Mouse (Mus musculus): ENCODE results near the gene Eef1akmt3. TPM values are rescaled to one million over a fixed set of nuclear protein-coding genes. Genes with fewer than 3 reads are reported as not detected.
"Not testable (repeated sequence)": the region's sequence is repeated elsewhere in the genome, so short reads cannot be mapped to it uniquely, and the experiment has no call there.

Gene Eef1akmt3
- polyA plus RNA-seq, 1 experiment from 2014 or later, result 0.36 TPM

- under 1% methylated on average over 46 of the region's 46 CpGs for whole genome bisulfite sequencing
- H3K27ac ChIP-seq (ENCODE audit: low read length), result peak within 1 kb of the TSS; percentile 59
- peak within 1 kb of the TSS; percentile 67 for H3K4me3 ChIP-seq (ENCODE audit: low read length)
- H3K4me2 ChIP-seq (ENCODE audit: low read depth, low read length), result peak within 1 kb of the TSS; percentile 75
- no peaks in the 10 kb centered on the region for H3K9me3 ChIP-seq (ENCODE audit: control insufficient read depth, low read length)
- H3K4me1 ChIP-seq (replicated peaks; ENCODE audit: control insufficient read depth, insufficient read depth, low read length), result peaks cover 21% of the 10 kb centered on the region
- H3K36me3 ChIP-seq (ENCODE audit: control insufficient read depth, insufficient read depth, low read length), result peaks cover 37% of the 10 kb centered on the region
- H3K27me3 ChIP-seq (ENCODE audit: control insufficient read depth, insufficient read depth, low read depth, low read length), result peaks cover 12% of the 10 kb centered on the region
- ATAC-seq (ENCODE audit: low read depth), result peak; percentile 93
- peak within 1 kb of the TSS; percentile 75 for H3K9ac ChIP-seq (ENCODE audit: low read length)
These were observed 22.0 kb upstream of the Eef1akmt3 start, which contains the start of gene Cdk4 for GRCm38 (mm10) chr10:127063239-127063872. TSS of gene Cdk4 (plus strand) at chr10:127063534.

GRCm38 (mm10) chr10:127062503-127062902, 21.2 kb upstream of the Eef1akmt3 start:
- Histone ChIP-seq H3K9me3 (ENCODE audit: control insufficient read depth, low read length) (no peaks in the 10 kb centered on the region), H3K4me1 (replicated peaks; ENCODE audit: control insufficient read depth, insufficient read depth, low read length) (peaks cover 19% of the 10 kb centered on the region), H3K9ac (ENCODE audit: low read length) (no peak overlapping the region), H3K36me3 (ENCODE audit: control insufficient read depth, insufficient read depth, low read length) (peaks cover 28% of the 10 kb centered on the region), H3K4me2 (ENCODE audit: low read depth, low read length) (no peak overlapping the region), H3K27me3 (ENCODE audit: control insufficient read depth, insufficient read depth, low read depth, low read length) (peaks cover 12% of the 10 kb centered on the region), H3K27ac (ENCODE audit: low read length) (no peak overlapping the region), H3K4me3 (ENCODE audit: low read length) (no peak overlapping the region)
- 60% methylated on average over 5 of the region's 5 CpGs for WGBS
- ATAC-seq (ENCODE audit: low read depth), result no peak

- H3K4me1 ChIP-seq (replicated peaks; ENCODE audit: control insufficient read depth, insufficient read depth, low read length), result peaks cover 19% of the 10 kb centered on the region
These were observed 20.8 kb upstream of the Eef1akmt3 start for GRCm38 (mm10) chr10:127062101-127062500.

GRCm38 (mm10) chr10:127061513-127061912, 20.2 kb upstream of the Eef1akmt3 start:
- H3K4me1 ChIP-seq (replicated peaks; ENCODE audit: control insufficient read depth, insufficient read depth, low read length), result peaks cover 19% of the 10 kb centered on the region
- 71% methylated on average over 2 of the region's 2 CpGs for WGBS

More at GRCm38 (mm10) chr10:127062101-127062500, 20.8 kb upstream of the Eef1akmt3 start:
- H3K9ac ChIP-seq (ENCODE audit: low read length); H3K27ac ChIP-seq (ENCODE audit: low read length); ATAC-seq (ENCODE audit: low read depth); H3K9me3 ChIP-seq (ENCODE audit: control insufficient read depth, low read length); H3K4me3 ChIP-seq (ENCODE audit: low read length); H3K4me2 ChIP-seq (ENCODE audit: low read depth, low read length): not testable (repeated sequence)
- Histone ChIP-seq H3K27me3 (ENCODE audit: control insufficient read depth, insufficient read depth, low read depth, low read length) (peaks cover 12% of the 10 kb centered on the region), H3K36me3 (ENCODE audit: control insufficient read depth, insufficient read depth, low read length) (peaks cover 24% of the 10 kb centered on the region)
- 81% methylated on average over 4 of the region's 4 CpGs for WGBS

GRCm38 (mm10) chr10:127061085-127061484, 19.8 kb upstream of the Eef1akmt3 start:
- Histone ChIP-seq H3K9me3 (ENCODE audit: control insufficient read depth, low read length) (no peaks in the 10 kb centered on the region), H3K27ac (ENCODE audit: low read length) (no peak overlapping the region), H3K4me3 (ENCODE audit: low read length) (no peak overlapping the region), H3K4me2 (ENCODE audit: low read depth, low read length) (no peak overlapping the region), H3K9ac (ENCODE audit: low read length) (no peak overlapping the region), H3K27me3 (ENCODE audit: control insufficient read depth, insufficient read depth, low read depth, low read length) (peaks cover 12% of the 10 kb centered on the region), H3K36me3 (ENCODE audit: control insufficient read depth, insufficient read depth, low read length) (peaks cover 16% of the 10 kb centered on the region), H3K4me1 (replicated peaks; ENCODE audit: control insufficient read depth, insufficient read depth, low read length) (peaks cover 19% of the 10 kb centered on the region)
- WGBS, result 42% methylated on average over 5 of the region's 5 CpGs
- no peak for ATAC-seq (ENCODE audit: low read depth)

More at GRCm38 (mm10) chr10:127061513-127061912, 20.2 kb upstream of the Eef1akmt3 start:
- Histone ChIP-seq H3K27me3 (ENCODE audit: control insufficient read depth, insufficient read depth, low read depth, low read length) (peaks cover 12% of the 10 kb centered on the region), H3K36me3 (ENCODE audit: control insufficient read depth, insufficient read depth, low read length) (peaks cover 19% of the 10 kb centered on the region), H3K4me3 (ENCODE audit: low read length) (no peak overlapping the region), H3K4me2 (ENCODE audit: low read depth, low read length) (no peak overlapping the region), H3K9me3 (ENCODE audit: control insufficient read depth, low read length) (no peaks in the 10 kb centered on the region), H3K9ac (ENCODE audit: low read length) (no peak overlapping the region), H3K27ac (ENCODE audit: low read length) (no peak overlapping the region)
- ATAC-seq (ENCODE audit: low read depth), result no peak

GRCm38 (mm10) chr10:127059968-127060916, 18.9 kb upstream of the Eef1akmt3 start, which contains the start of gene March9:
TSS of gene March9 (minus strand) at chr10:127060184.
- Histone ChIP-seq H3K36me3 (ENCODE audit: control insufficient read depth, insufficient read depth, low read length) (peaks cover 8% of the 10 kb centered on the region), H3K9me3 (ENCODE audit: control insufficient read depth, low read length) (no peaks in the 10 kb centered on the region), H3K4me1 (replicated peaks; ENCODE audit: control insufficient read depth, insufficient read depth, low read length) (peaks cover 19% of the 10 kb centered on the region), H3K4me3 (ENCODE audit: low read length) (peak within 1 kb of the TSS; percentile 76), H3K27me3 (ENCODE audit: control insufficient read depth, insufficient read depth, low read depth, low read length) (peaks cover 12% of the 10 kb centered on the region), H3K27ac (ENCODE audit: low read length) (peak within 1 kb of the TSS; percentile 66), H3K9ac (ENCODE audit: low read length) (peak within 1 kb of the TSS; percentile 79), H3K4me2 (ENCODE audit: low read depth, low read length) (peak within 1 kb of the TSS; percentile 99)
- WGBS, result under 1% methylated on average over 37 of the region's 72 CpGs
- peak; percentile 19; the same call in 1 of the 2 replicates for ATAC-seq (ENCODE audit: low read depth)

GRCm38 (mm10) chr10:127059174-127059967, 18.1 kb upstream of the Eef1akmt3 start:
- Histone ChIP-seq H3K36me3 (ENCODE audit: control insufficient read depth, insufficient read depth, low read length) (peaks cover 2% of the 10 kb centered on the region; the same call in 1 of the 2 replicates), H3K4me1 (replicated peaks; ENCODE audit: control insufficient read depth, insufficient read depth, low read length) (peaks cover 13% of the 10 kb centered on the region), H3K4me3 (ENCODE audit: low read length) (peak overlapping the region; percentile 76), H3K4me2 (ENCODE audit: low read depth, low read length) (peak overlapping the region; percentile 99), H3K9me3 (ENCODE audit: control insufficient read depth, low read length) (no peaks in the 10 kb centered on the region), H3K27me3 (ENCODE audit: control insufficient read depth, insufficient read depth, low read depth, low read length) (peaks cover 12% of the 10 kb centered on the region), H3K27ac (ENCODE audit: low read length) (peak overlapping the region; percentile 66), H3K9ac (ENCODE audit: low read length) (peak overlapping the region; percentile 79)
- 1% methylated on average over 46 of the region's 92 CpGs for WGBS
- no peak; the same call in 1 of the 2 replicates for ATAC-seq (ENCODE audit: low read depth)

- H3K4me1 ChIP-seq (replicated peaks; ENCODE audit: control insufficient read depth, insufficient read depth, low read length), result peaks cover 13% of the 10 kb centered on the region
- no peaks in the 10 kb centered on the region for H3K9me3 ChIP-seq (ENCODE audit: control insufficient read depth, low read length)
- H3K4me3 ChIP-seq (ENCODE audit: low read length), result peak overlapping the region; percentile 76
- H3K36me3 ChIP-seq (ENCODE audit: control insufficient read depth, insufficient read depth, low read length), result peaks cover 2% of the 10 kb centered on the region; the same call in 1 of the 2 replicates
- 5% methylated on average over 8 of the region's 8 CpGs for WGBS
- H3K9ac ChIP-seq (ENCODE audit: low read length), result peak overlapping the region; percentile 79; the same call in 1 of the 2 replicates
- peaks cover 12% of the 10 kb centered on the region for H3K27me3 ChIP-seq (ENCODE audit: control insufficient read depth, insufficient read depth, low read depth, low read length)
- H3K27ac ChIP-seq (ENCODE audit: low read length), result no peak overlapping the region
- ATAC-seq (ENCODE audit: low read depth), result no peak
- peak overlapping the region; percentile 99 for H3K4me2 ChIP-seq (ENCODE audit: low read depth, low read length)
These were observed 17.4 kb upstream of the Eef1akmt3 start for GRCm38 (mm10) chr10:127058708-127059107.

All from lung, embryonic 16.5 days (tissue).